Mouse (Mus musculus) MN1 (cell line): ENCODE measurements at regions not wholly inside any gene's neighbourhood (a gene's known extent, or its start where the extent isn't known, plus 50 kb on each side); places are given as distances from the start of the nearest gene placed in this dataset.

Experiments
- DNase-seq: peaks from one replicate; pipeline ENCODE4 v3.0.0-alpha.2; 2016; ENCODE audit warnings: low spot score

DNA sequence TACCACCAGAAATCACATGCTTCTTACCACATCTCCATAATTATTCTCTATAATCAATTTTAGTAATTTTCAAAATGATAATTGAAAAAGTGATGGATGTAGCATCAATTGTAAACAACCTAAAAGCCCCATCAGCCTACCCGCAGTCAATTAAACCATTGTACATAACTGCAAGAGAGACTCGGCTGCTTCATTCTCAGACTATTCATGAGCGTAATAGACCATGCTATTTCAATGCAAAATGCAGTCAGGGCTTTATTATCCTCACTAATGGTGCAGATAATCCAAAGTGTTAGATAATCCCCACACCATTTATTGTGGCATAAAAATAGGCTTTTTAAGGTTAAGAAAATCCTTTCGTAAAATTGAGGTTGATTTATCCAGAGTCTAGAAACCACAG, 1862.5 kb downstream of the Efna5 start:
- DNase-seq: no peak
